Mouse (Mus musculus) bone marrow, adult 2 months (tissue): ENCODE measurements around the gene Capns1. TPM values are rescaled to one million over a fixed set of nuclear protein-coding genes. Genes with fewer than 3 reads are reported as not detected.
"Not testable (repeated sequence)": the region's sequence is repeated elsewhere in the genome, so short reads cannot be mapped to it uniquely, and the experiment has no call there.

Experiments
- H3K27ac ChIP-seq: fragments of 200-500 bp; 2 replicates; pipeline ENCODE4 v1.5.1; 2012; ENCODE audit warnings: low read depth, mild to moderate bottlenecking, control low read depth, inconsistent platforms, low read length; ENCODE audit not compliant: control insufficient read depth, poor library complexity, insufficient read depth
- H3K4me1 ChIP-seq: fragments of 200-500 bp; 2 replicates; pipeline ENCODE4 v1.6.1; 2011; ENCODE audit warnings: low read length; ENCODE audit not compliant: control insufficient read depth, insufficient read depth
- H3K4me3 ChIP-seq: fragments of 200-500 bp; replicated peaks from 2 replicates; pipeline ENCODE3; 2011; ENCODE audit warnings: mild to moderate bottlenecking, low read depth, low read length, control low read depth; ENCODE audit not compliant: control insufficient read depth
- CTCF ChIP-seq: fragments of 200-500 bp; IDR thresholded peaks from 2 replicates; pipeline ENCODE4 v1.5.1; 2011; ENCODE audit warnings: low read length, control low read depth; ENCODE audit not compliant: control insufficient read depth, insufficient read depth
- POLR2A ChIP-seq: fragments of 200-500 bp; IDR thresholded peaks from 2 replicates; pipeline ENCODE4 v1.6.1; 2011; ENCODE audit warnings: low read depth, mild to moderate bottlenecking, control low read depth, low read length, borderline replicate concordance; ENCODE audit not compliant: control insufficient read depth
- WGBS: fragments of 180-500 bp; shearing (Covaris S2); methylation state at CpG from one replicate; pipeline ENCODE4 v1.1.7; 2018; 5-methylcytosine and 5-hydroxymethylcytosine counted together
- polyA plus RNA-seq: library from polyadenylated mRNA; stranded (reverse); fragments of >200 nt; gene quantifications from 2 replicates; pipeline ENCODE4 v1.2.4, GENCODE M21; 2011; ENCODE audit warnings: low replicate concordance; ENCODE audit not compliant: missing spikeins, insufficient read depth, insufficient read length

Gene Capns1
- polyA plus RNA-seq, 1 experiment, result 171 TPM

GRCm38 (mm10) chr7:30213881-30214280 is 15.3 kb upstream of the Capns1 start:
- Histone ChIP-seq H3K27ac (no peak overlapping the region), H3K4me1 (peaks cover under 1% of the 10 kb centered on the region; the same call in 1 of the 2 replicates), H3K4me3 (no peak overlapping the region)
- TF ChIP-seq POLR2A (no peak), CTCF (no peak)
- 80% methylated on average over 3 of the region's 3 CpGs for WGBS

GRCm38 (mm10) chr7:30211025-30211424 is 12.4 kb upstream of the Capns1 start:
- Histone ChIP-seq H3K27ac (no peak overlapping the region), H3K4me3 (no peak overlapping the region), H3K4me1 (no peaks in the 10 kb centered on the region)
- TF ChIP-seq CTCF (no peak), POLR2A (no peak)
- WGBS, result 55% methylated on average over 4 of the region's 4 CpGs

- H3K27ac ChIP-seq, H3K4me1 ChIP-seq, H3K4me3 ChIP-seq: not testable (repeated sequence)
- 50% methylated on average over 5 of the region's 5 CpGs for WGBS
Observed at GRCm38 (mm10) chr7:30206364-30206763, 7.8 kb upstream of the Capns1 start.

GRCm38 (mm10) chr7:30205383-30205782 is 6.8 kb upstream of the Capns1 start:
- H3K4me1 ChIP-seq, result no peaks in the 10 kb centered on the region
- 5% methylated on average over 2 of the region's 2 CpGs for WGBS
- H3K4me3 ChIP-seq, result no peak overlapping the region
- TF ChIP-seq POLR2A (no peak), CTCF (peak; percentile 58)
- no peak overlapping the region for H3K27ac ChIP-seq

- WGBS, result 43% methylated on average over 8 of the region's 8 CpGs
Observed at GRCm38 (mm10) chr7:30204380-30204779, 5.8 kb upstream of the Capns1 start.

GRCm38 (mm10) chr7:30202895-30203690 is 4.5 kb upstream of the Capns1 start:
- Histone ChIP-seq H3K4me1 (no peaks in the 10 kb centered on the region), H3K4me3 (no peak overlapping the region), H3K27ac (no peak overlapping the region)
- WGBS, result 89% methylated on average over 11 of the region's 11 CpGs
- TF ChIP-seq CTCF (no peak), POLR2A (no peak)

More at GRCm38 (mm10) chr7:30204380-30204779, 5.8 kb upstream of the Capns1 start:
- Histone ChIP-seq H3K4me1 (no peaks in the 10 kb centered on the region), H3K27ac (no peak overlapping the region), H3K4me3 (peak overlapping the region; percentile 26)
- TF ChIP-seq POLR2A (no peak), CTCF (no peak)

- H3K27ac ChIP-seq, H3K4me1 ChIP-seq, H3K4me3 ChIP-seq: not testable (repeated sequence)
- WGBS, result 84% methylated on average over 5 of the region's 5 CpGs
Observed at GRCm38 (mm10) chr7:30200661-30201060, 2.0 kb upstream of the Capns1 start.

- 85% methylated on average over 5 of the region's 5 CpGs for WGBS
Observed at GRCm38 (mm10) chr7:30200200-30200599, 1.6 kb upstream of the Capns1 start.

GRCm38 (mm10) chr7:30199498-30200139 is 1.0 kb upstream of the Capns1 start:
- 81% methylated on average over 18 of the region's 18 CpGs for WGBS

More at GRCm38 (mm10) chr7:30200200-30200599, 1.6 kb upstream of the Capns1 start:
- Histone ChIP-seq H3K27ac (no peak overlapping the region), H3K4me3 (no peak overlapping the region), H3K4me1 (no peaks in the 10 kb centered on the region; the same call in 1 of the 2 replicates)
- TF ChIP-seq CTCF (no peak), POLR2A (no peak)

More at GRCm38 (mm10) chr7:30199498-30200139, 1.0 kb upstream of the Capns1 start:
- H3K4me1 ChIP-seq, result no peaks in the 10 kb centered on the region; the same call in 1 of the 2 replicates
- H3K4me3 ChIP-seq, result no peak overlapping the region
- no peak for TF ChIP-seq POLR2A
- no peak for TF ChIP-seq CTCF
- H3K27ac ChIP-seq, result no peak overlapping the region
